Mouse (Mus musculus) MEL (cell line): ENCODE data around the gene Nckap5l. TPM values are rescaled to one million over a fixed set of nuclear protein-coding genes. Genes with fewer than 3 reads are reported as not detected.

Source experiments
- DNase-seq: peaks from one replicate; pipeline ENCODE4 v3.0.0; 2011; ENCODE audit warnings: low read depth, low spot score
- H3K27ac ChIP-seq: 2 replicates; pipeline ENCODE4 v1.5.1; 2012; ENCODE audit warnings: low read depth, mild to moderate bottlenecking, control low read depth, low read length, moderate library complexity; ENCODE audit not compliant: control insufficient read depth
- H3K27me3 ChIP-seq, 2 experiments: fragments of 150-350 bp in 1 of 2; sonication (generic) in 1 of 2; 2 replicates each; pipeline ENCODE4 v1.6.1; 2012; ENCODE audit warnings: low read length in 2 of 2, mild to moderate bottlenecking in 2 of 2, improper control_type of control experiment in 1 of 2, moderate library complexity in 1 of 2; ENCODE audit not compliant: insufficient read depth in 2 of 2, control insufficient read depth in 1 of 2
- H3K36me3 ChIP-seq, 2 experiments: 2 replicates each; pipeline ENCODE4 v1.6.1; 2012 to 2014; ENCODE audit warnings: low read length in 2 of 2, improper control_type of control experiment in 1 of 2, inconsistent platforms in 1 of 2, mild to moderate bottlenecking in 1 of 2; ENCODE audit not compliant: insufficient read depth in 2 of 2, control insufficient read depth in 1 of 2
- H3K4me1 ChIP-seq, 2 experiments: fragments of 150-350 bp in 1 of 2; sonication (generic) in 1 of 2; 2 replicates each; pipeline ENCODE4 v1.6.1; 2012; ENCODE audit warnings: low read length in 2 of 2, improper control_type of control experiment in 1 of 2, mild to moderate bottlenecking in 1 of 2; ENCODE audit not compliant: insufficient read depth in 2 of 2, control insufficient read depth in 1 of 2
- H3K4me3 ChIP-seq, 2 experiments: fragments of 150-350 bp in 1 of 2; sonication (generic) in 1 of 2; 2 replicates each; pipeline ENCODE4 v1.5.1; 2012; ENCODE audit warnings: low read depth in 2 of 2, low read length in 2 of 2, mild to moderate bottlenecking in 2 of 2, moderate library complexity in 2 of 2, control low read depth in 1 of 2, improper control_type of control experiment in 1 of 2; ENCODE audit not compliant: control insufficient read depth in 1 of 2, insufficient read depth in 1 of 2
- H3K79me2 ChIP-seq: 2 replicates; pipeline ENCODE4 v1.6.1; 2012; ENCODE audit warnings: mild to moderate bottlenecking, low read length, moderate library complexity; ENCODE audit not compliant: control insufficient read depth, poor library complexity, insufficient read depth
- H3K9ac ChIP-seq: 2 replicates; pipeline ENCODE4 v1.6.1; 2012; ENCODE audit warnings: low read depth, mild to moderate bottlenecking, control low read depth, low read length, moderate library complexity; ENCODE audit not compliant: control insufficient read depth, poor library complexity, severe bottlenecking
- H3K9me3 ChIP-seq: fragments of 150-350 bp; sonication (generic); replicated peaks from 2 replicates; pipeline ENCODE4 v1.6.1; 2012; ENCODE audit warnings: mild to moderate bottlenecking, low read length, improper control_type of control experiment, moderate library complexity; ENCODE audit not compliant: insufficient read depth
- CHD1 ChIP-seq: IDR thresholded peaks from 2 replicates; pipeline ENCODE4 v1.6.1; 2012; ENCODE audit warnings: low read depth, mild to moderate bottlenecking, inconsistent platforms, low read length, improper control_type of control experiment
- CHD2 ChIP-seq: IDR thresholded peaks from 2 replicates; pipeline ENCODE4 v1.6.1; 2011; ENCODE audit warnings: low read length, improper control_type of control experiment
- CTCF ChIP-seq, 3 experiments: IDR thresholded peaks in 2 of 3; conservative IDR thresholded peaks in 1 of 3; 2 replicates each; pipeline ENCODE4 v1.5.1; 2011 to 2012; ENCODE audit warnings: low read length in 3 of 3, low read depth in 2 of 3, mild to moderate bottlenecking in 2 of 3, improper control_type of control experiment in 1 of 3, inconsistent platforms in 1 of 3, mixed read lengths in 1 of 3, moderate library complexity in 1 of 3; ENCODE audit not compliant: control insufficient read depth in 1 of 3, insufficient read depth in 1 of 3, poor library complexity in 1 of 3, severe bottlenecking in 1 of 3
- E2F4 ChIP-seq: IDR thresholded peaks from 2 replicates; pipeline ENCODE4 v1.6.1; 2011; ENCODE audit warnings: low read depth, low read length, improper control_type of control experiment, borderline replicate concordance
- ELF1 ChIP-seq: IDR thresholded peaks from 2 replicates; pipeline ENCODE4 v1.6.1; 2014; ENCODE audit warnings: low read depth, mild to moderate bottlenecking, inconsistent platforms, low read length, improper control_type of control experiment, moderate library complexity
- GATA1 ChIP-seq: IDR thresholded peaks from 2 replicates; pipeline ENCODE4 v1.6.1; 2011; ENCODE audit warnings: low read depth, low read length, improper control_type of control experiment
- HCFC1 ChIP-seq: IDR thresholded peaks from 2 replicates; pipeline ENCODE4 v1.6.1; 2012; ENCODE audit warnings: low read depth, mild to moderate bottlenecking, inconsistent platforms, low read length, improper control_type of control experiment, moderate library complexity
- JUND ChIP-seq: IDR thresholded peaks from 2 replicates; pipeline ENCODE4 v1.6.1; 2011; ENCODE audit warnings: low read depth, mild to moderate bottlenecking, improper control_type of control experiment, low read length
- MXI1 ChIP-seq: IDR thresholded peaks from 2 replicates; pipeline ENCODE4 v1.6.1; 2011; ENCODE audit warnings: mild to moderate bottlenecking, low read depth, low read length, improper control_type of control experiment
- MYB ChIP-seq: IDR thresholded peaks from 2 replicates; pipeline ENCODE4 v1.6.1; 2011; ENCODE audit warnings: mild to moderate bottlenecking, low read depth, low read length, improper control_type of control experiment
- MYC ChIP-seq: IDR thresholded peaks from 2 replicates; pipeline ENCODE4 v1.6.1; 2011; ENCODE audit warnings: low read depth, mild to moderate bottlenecking, low read length, improper control_type of control experiment, moderate library complexity
- NELFE ChIP-seq: IDR thresholded peaks from 2 replicates; pipeline ENCODE4 v1.6.1; 2011; ENCODE audit warnings: low read depth, low read length, improper control_type of control experiment
- NRF1 ChIP-seq: IDR thresholded peaks from 2 replicates; pipeline ENCODE4 v1.6.1; 2014; ENCODE audit warnings: low read depth, mild to moderate bottlenecking, inconsistent platforms, low read length, improper control_type of control experiment, moderate library complexity; ENCODE audit not compliant: poor library complexity, insufficient read depth, severe bottlenecking
- POLR2A ChIP-seq, 2 experiments: IDR thresholded peaks; 2 replicates each; pipeline ENCODE4 v1.6.1; 2011 to 2012; ENCODE audit warnings: low read length in 2 of 2, mild to moderate bottlenecking in 2 of 2, control low read depth in 1 of 2, improper control_type of control experiment in 1 of 2, low read depth in 1 of 2, moderate library complexity in 1 of 2; ENCODE audit not compliant: control insufficient read depth in 1 of 2, insufficient read depth in 1 of 2, poor library complexity in 1 of 2
- POLR2AphosphoS2 ChIP-seq: IDR thresholded peaks from 2 replicates; pipeline ENCODE4 v1.6.1; 2011; ENCODE audit warnings: low read length, improper control_type of control experiment
- POLR2AphosphoS5 ChIP-seq: IDR thresholded peaks from 2 replicates; pipeline ENCODE4 v1.6.1; 2012; ENCODE audit warnings: low read depth, borderline replicate concordance, mild to moderate bottlenecking, inconsistent platforms, low read length, moderate library complexity, mixed read lengths
- RCOR1 ChIP-seq: IDR thresholded peaks from 2 replicates; pipeline ENCODE4 v1.6.1; 2012; ENCODE audit warnings: low read depth, mild to moderate bottlenecking, inconsistent platforms, low read length, improper control_type of control experiment
- TCF12 ChIP-seq: IDR thresholded peaks from 2 replicates; pipeline ENCODE4 v1.6.1; 2014; ENCODE audit warnings: low read depth, mild to moderate bottlenecking, inconsistent platforms, low read length, improper control_type of control experiment, moderate library complexity
- ZKSCAN1 ChIP-seq: IDR thresholded peaks from 2 replicates; pipeline ENCODE4 v1.6.1; 2012; ENCODE audit warnings: low read depth, mild to moderate bottlenecking, inconsistent platforms, low read length, improper control_type of control experiment, moderate library complexity
- polyA plus RNA-seq, 2 experiments: library from polyadenylated mRNA; stranded (reverse) in 1 of 2; unstranded in 1 of 2; fragments of >175 nt in 1 of 2; fragments of >200 nt in 1 of 2; gene quantifications; 2 replicates each; pipeline versions ENCODE4 v1.2.1 to v1.2.4; 2012; ENCODE audit warnings: low replicate concordance in 2 of 2, low read depth in 1 of 2; ENCODE audit not compliant: insufficient read length in 2 of 2, insufficient read depth in 1 of 2, missing spikeins in 1 of 2
- total RNA-seq: library from RNA; depleted of rRNA; stranded (reverse); fragments of 300-350 nt; gene quantifications from 2 replicates; pipeline ENCODE4 v1.2.3, GENCODE M21; 2012

The Nckap5l gene
- total and polyA plus RNA-seq, 3 experiments = 2.5 to 14.1 TPM; not detected in 1

DNA sequence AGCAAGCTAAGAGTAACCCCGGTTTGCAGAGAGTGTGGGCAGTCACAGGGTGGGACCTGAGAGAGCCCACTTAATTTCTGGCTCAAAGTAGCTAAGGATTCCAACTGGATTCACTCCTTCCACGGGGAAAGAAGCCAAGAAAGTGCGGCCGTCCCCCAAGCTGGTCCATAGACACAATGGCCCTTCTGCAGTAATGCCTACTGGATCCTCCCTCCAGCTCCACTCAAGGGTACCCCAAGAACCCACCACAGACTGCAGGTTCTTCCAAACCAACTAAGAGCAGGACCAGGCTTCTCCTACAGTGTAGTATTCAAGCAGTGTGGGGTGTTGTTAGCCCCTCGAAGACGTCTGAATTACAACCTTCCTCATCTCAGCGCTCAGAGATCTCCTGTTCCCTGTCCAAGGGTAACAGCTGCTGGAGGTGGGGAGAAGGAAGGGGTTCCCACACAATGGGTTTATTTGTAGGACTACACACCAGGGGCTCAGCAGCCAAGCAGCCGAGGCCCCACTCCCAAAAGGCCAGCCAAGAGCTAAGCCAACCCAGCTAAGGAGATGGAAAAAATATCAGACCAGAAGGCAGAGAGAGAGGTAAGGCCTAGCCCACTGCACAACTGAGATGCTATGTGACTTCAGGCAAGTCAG lies 16.6 kb downstream of the Nckap5l start:
- Histone ChIP-seq H3K79me2 (no peaks in the 10 kb centered on the region), H3K9me3 (no peaks in the 10 kb centered on the region), H3K4me3 (no peak overlapping the region), H3K9ac (no peak overlapping the region), H3K27ac (no peak overlapping the region), H3K27me3 (no peaks in the 10 kb centered on the region), H3K4me1 (no peaks in the 10 kb centered on the region), H3K36me3 (no peaks in the 10 kb centered on the region)
- no peak for TF ChIP-seq HCFC1
- TF ChIP-seq GATA1 = no peak
- no peak for TF ChIP-seq CHD2
- no peak for TF ChIP-seq NELFE
- no peak for TF ChIP-seq MYB
- TF ChIP-seq POLR2AphosphoS5 = no peak
- TF ChIP-seq POLR2AphosphoS2 = no peak
- no peak for TF ChIP-seq POLR2A (IDR thresholded peaks at IDR 0.05; ENCODE audit: control insufficient read depth in 1 of 2, insufficient read depth in 1 of 2, low read depth in 1 of 2, low read length in 2 of 2, poor library complexity in 1 of 2)
- no peak for TF ChIP-seq MXI1
- TF ChIP-seq TCF12 = no peak
- no peak for TF ChIP-seq CHD1
- no peak for TF ChIP-seq RCOR1
- TF ChIP-seq JUND = no peak
- TF ChIP-seq CTCF (IDR thresholded peaks at IDR 0.05 in 2 of 3, conservative IDR thresholded peaks at IDR 0.05 in 1 of 3; ENCODE audit: control insufficient read depth in 1 of 3, insufficient read depth in 1 of 3, low read depth in 2 of 3, low read length in 3 of 3, poor library complexity in 1 of 3, severe bottlenecking in 1 of 3) = no peak
- TF ChIP-seq E2F4 = no peak
- no peak for TF ChIP-seq NRF1
- TF ChIP-seq ZKSCAN1 = no peak
- TF ChIP-seq ELF1 = no peak
- TF ChIP-seq MYC = no peak
- DNase-seq = no peak

DNA sequence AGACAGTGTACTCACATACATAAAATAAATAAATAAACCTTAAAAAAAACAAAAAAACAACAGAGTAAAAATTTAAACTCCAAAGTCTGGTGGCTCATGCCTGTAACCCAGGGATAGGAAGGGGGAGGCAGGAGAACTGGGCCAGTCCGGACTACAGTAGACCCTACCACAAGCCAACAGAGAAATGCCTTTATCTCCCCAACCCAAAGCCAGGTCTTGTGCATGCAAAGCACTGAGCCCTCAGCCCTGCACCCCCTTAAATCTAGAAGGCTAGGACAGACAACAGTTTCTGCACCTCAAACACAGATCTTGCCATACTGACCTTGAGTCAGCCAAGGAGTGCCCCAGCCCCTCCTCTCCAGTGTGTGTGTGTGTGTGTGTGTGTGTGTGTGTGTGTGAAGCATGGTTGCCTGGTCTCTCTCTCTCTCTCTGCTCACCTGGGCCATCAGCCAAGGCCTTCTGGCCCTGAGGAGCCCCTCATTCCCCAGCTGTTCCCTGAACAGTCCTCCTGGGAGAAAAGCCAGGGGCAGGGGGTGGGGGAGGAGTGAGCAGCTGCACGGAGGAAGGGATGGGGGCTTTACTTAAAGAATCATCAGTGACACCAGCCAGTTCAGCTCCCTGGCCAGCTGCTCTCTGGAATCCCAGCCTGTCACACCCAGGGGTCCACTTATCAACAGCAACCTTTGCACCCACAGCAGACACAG lies 17.3 kb downstream of the Nckap5l start:
- Histone ChIP-seq H3K27me3 (no peaks in the 10 kb centered on the region), H3K79me2 (no peaks in the 10 kb centered on the region), H3K9ac (no peak overlapping the region), H3K4me3 (no peak overlapping the region), H3K36me3 (no peaks in the 10 kb centered on the region), H3K9me3 (no peaks in the 10 kb centered on the region), H3K4me1 (no peaks in the 10 kb centered on the region), H3K27ac (no peak overlapping the region)
- TF ChIP-seq MYC (no peak), ELF1 (no peak), POLR2A (IDR thresholded peaks at IDR 0.05; ENCODE audit: control insufficient read depth in 1 of 2, insufficient read depth in 1 of 2, low read depth in 1 of 2, low read length in 2 of 2, poor library complexity in 1 of 2) (no peak), RCOR1 (no peak)
- no peak for DNase-seq
